Mouse (Mus musculus) heart, postnatal 25 days (tissue): ENCODE results near the gene Tsku. TPM values are rescaled to one million over a fixed set of nuclear protein-coding genes. Genes with fewer than 3 reads are reported as not detected.

Experiments used
- DNase-seq: peaks from one replicate; pipeline ENCODE4 v3.0.0; 2022; ENCODE audit warnings: low spot score
- intact Hi-C: fragments of 180-260 bp; cut with DNase I; formaldehyde crosslinking; loops from one replicate; pipeline ENCODE4 v1.15.1; 2025
- total RNA-seq, 2 experiments: library from RNA; stranded (reverse); gene quantifications; 2 replicates each; pipeline ENCODE4 v1.2.3; 2021

The Tsku gene
- 1 to 10 TPM; 2.1 to 2.7 TPM for total RNA-seq

- intact Hi-C loops = no loop called here
- DNase-seq = peak; percentile 86
Observed at GRCm38 (mm10) chr7:98361063-98361652, at the start of gene Tsku. Gene Tsku (minus strand): TSS chr7:98361328.

GRCm38 (mm10) chr7:98407615-98408014 is 46.5 kb upstream of the Tsku start:
- no peak for DNase-seq
- intact Hi-C loops = no loop called here

- DNase-seq = no peak
- intact Hi-C loops = no loop called here
Observed at GRCm38 (mm10) chr7:98403996-98404395, 42.9 kb upstream of the Tsku start.

GRCm38 (mm10) chr7:98402582-98403574 is 41.8 kb upstream of the Tsku start:
- intact Hi-C loops = no loop called here
- no peak for DNase-seq

- DNase-seq = no peak
- intact Hi-C loops = no loop called here
Observed at GRCm38 (mm10) chr7:98392466-98393201, 31.5 kb upstream of the Tsku start.

- intact Hi-C loops = no loop called here
- DNase-seq = no peak
Observed at GRCm38 (mm10) chr7:98391351-98391936, 30.3 kb upstream of the Tsku start.

- DNase-seq = no peak
- intact Hi-C loops = no loop called here
Observed at GRCm38 (mm10) chr7:98390486-98390885, 29.4 kb upstream of the Tsku start.

GRCm38 (mm10) chr7:98389656-98390055 is 28.5 kb upstream of the Tsku start:
- intact Hi-C loops = no loop called here
- DNase-seq = no peak

GRCm38 (mm10) chr7:98388881-98389501 is 27.9 kb upstream of the Tsku start:
- DNase-seq = peak; percentile 63
- intact Hi-C loops = no loop called here

GRCm38 (mm10) chr7:98387201-98387600 is 26.1 kb upstream of the Tsku start:
- intact Hi-C loops = no loop called here
- DNase-seq = no peak

- no peak for DNase-seq
- intact Hi-C loops = no loop called here
Observed at GRCm38 (mm10) chr7:98385168-98385567, 24.0 kb upstream of the Tsku start.

GRCm38 (mm10) chr7:98383337-98383736 is 22.2 kb upstream of the Tsku start:
- no peak for DNase-seq
- intact Hi-C loops = no loop called here

- no peak for DNase-seq
- intact Hi-C loops = no loop called here
Observed at GRCm38 (mm10) chr7:98382784-98383183, 21.7 kb upstream of the Tsku start.

GRCm38 (mm10) chr7:98380224-98380925 is 19.2 kb upstream of the Tsku start:
- intact Hi-C loops = no loop called here
- DNase-seq = no peak

GRCm38 (mm10) chr7:98379232-98379631 is 18.1 kb upstream of the Tsku start:
- intact Hi-C loops = no loop called here
- DNase-seq = no peak

GRCm38 (mm10) chr7:98377257-98377656 is 16.1 kb upstream of the Tsku start:
- intact Hi-C loops = no loop called here
- no peak for DNase-seq

GRCm38 (mm10) chr7:98371161-98371560 is 10.0 kb upstream of the Tsku start:
- intact Hi-C loops = no loop called here
- no peak for DNase-seq

- intact Hi-C loops = no loop called here
- no peak for DNase-seq
Observed at GRCm38 (mm10) chr7:98369762-98370369, 8.7 kb upstream of the Tsku start.

GRCm38 (mm10) chr7:98361662-98362061 is 534 bp upstream of the Tsku start:
- no peak for DNase-seq
- intact Hi-C loops = no loop called here
